Mouse (Mus musculus) ES-Bruce4 (cell line): Measurements from ENCODE around the gene Runx3.

Source experiments
- CTCF ChIP-seq: IDR thresholded peaks from one replicate; pipeline ENCODE4 v1.8.1; 2011; ENCODE audit warnings: low read depth, low read length
- POLR2A ChIP-seq: IDR thresholded peaks from one replicate; pipeline ENCODE4 v1.8.1; 2011; ENCODE audit warnings: low read length; ENCODE audit not compliant: insufficient read depth

DNA sequence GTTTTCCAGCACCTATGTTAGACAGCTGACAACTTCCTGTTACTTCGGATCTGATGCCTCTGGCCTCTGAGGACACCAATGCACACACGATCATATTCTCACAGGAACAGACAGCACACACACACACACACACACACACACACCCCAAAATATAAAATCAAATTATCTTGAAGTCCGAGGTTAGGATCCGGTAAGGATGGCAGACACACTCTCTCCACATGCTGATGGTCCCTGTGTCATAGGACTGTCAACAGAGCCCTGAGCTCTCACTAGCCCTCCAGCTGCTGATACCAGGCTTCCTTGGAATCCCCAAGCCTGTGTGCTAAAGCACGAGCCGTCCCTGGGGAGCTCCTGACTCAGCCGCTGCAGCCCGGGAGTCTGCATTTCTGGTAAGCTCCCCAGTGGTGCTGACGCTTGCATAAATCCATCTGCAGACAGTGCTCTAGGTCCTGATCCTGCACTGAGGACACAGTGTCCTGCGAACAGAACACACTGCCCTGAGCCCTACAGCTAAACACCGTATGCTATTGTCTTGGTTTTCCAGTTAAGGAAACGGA lies 69.1 kb downstream of the Runx3 start:
- TF ChIP-seq CTCF (no peak), POLR2A (no peak)
